Mouse (Mus musculus) bone marrow, adult 2 months (tissue): ENCODE data around the gene Pdxk. TPM values are rescaled to one million over a fixed set of nuclear protein-coding genes. Genes with fewer than 3 reads are reported as not detected.

Experiments used
- H3K27ac ChIP-seq: fragments of 200-500 bp; 2 replicates; pipeline ENCODE4 v1.5.1; 2012; ENCODE audit warnings: low read depth, mild to moderate bottlenecking, control low read depth, inconsistent platforms, low read length; ENCODE audit not compliant: control insufficient read depth, poor library complexity, insufficient read depth
- H3K4me1 ChIP-seq: fragments of 200-500 bp; 2 replicates; pipeline ENCODE4 v1.6.1; 2011; ENCODE audit warnings: low read length; ENCODE audit not compliant: control insufficient read depth, insufficient read depth
- H3K4me3 ChIP-seq: fragments of 200-500 bp; replicated peaks from 2 replicates; pipeline ENCODE3; 2011; ENCODE audit warnings: mild to moderate bottlenecking, low read depth, low read length, control low read depth; ENCODE audit not compliant: control insufficient read depth
- CTCF ChIP-seq: fragments of 200-500 bp; IDR thresholded peaks from 2 replicates; pipeline ENCODE4 v1.5.1; 2011; ENCODE audit warnings: low read length, control low read depth; ENCODE audit not compliant: control insufficient read depth, insufficient read depth
- POLR2A ChIP-seq: fragments of 200-500 bp; IDR thresholded peaks from 2 replicates; pipeline ENCODE4 v1.6.1; 2011; ENCODE audit warnings: low read depth, mild to moderate bottlenecking, control low read depth, low read length, borderline replicate concordance; ENCODE audit not compliant: control insufficient read depth
- WGBS: fragments of 180-500 bp; shearing (Covaris S2); methylation state at CpG from one replicate; pipeline ENCODE4 v1.1.7; 2018; 5-methylcytosine and 5-hydroxymethylcytosine counted together
- polyA plus RNA-seq: library from polyadenylated mRNA; stranded (reverse); fragments of >200 nt; gene quantifications from 2 replicates; pipeline ENCODE4 v1.2.4, GENCODE M21; 2011; ENCODE audit warnings: low replicate concordance; ENCODE audit not compliant: missing spikeins, insufficient read depth, insufficient read length

The Pdxk gene
- polyA plus RNA-seq, 1 experiment: 3.3 TPM

DNA sequence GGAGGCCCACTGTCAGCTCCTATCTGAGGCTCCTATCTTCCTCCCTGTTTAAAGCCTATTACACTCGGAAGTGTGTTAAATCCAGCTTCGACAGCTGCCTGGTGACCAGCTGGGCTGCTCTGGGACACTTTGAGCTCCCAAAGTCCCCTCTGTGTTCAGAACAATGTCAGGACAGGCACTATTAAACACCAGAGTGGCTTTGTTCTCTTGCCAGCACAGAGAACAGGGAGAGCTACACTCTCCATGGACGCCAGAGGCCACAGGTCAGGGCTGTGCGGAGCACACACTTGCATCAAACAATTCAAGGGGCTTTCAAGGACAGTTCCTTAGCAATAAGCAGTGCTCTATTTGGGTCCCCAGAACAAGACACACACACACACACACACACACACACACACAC lies 12.1 kb downstream of the Pdxk start:
- H3K4me1 ChIP-seq: no peaks in the 10 kb centered on the region
- 78% methylated on average over 4 of the region's 4 CpGs for WGBS
- H3K27ac ChIP-seq: no peak overlapping the region
- H3K4me3 ChIP-seq: no peak overlapping the region
- TF ChIP-seq CTCF (no peak), POLR2A (no peak)

- no peaks in the 10 kb centered on the region for H3K4me1 ChIP-seq
- 85% methylated on average over 5 of the region's 5 CpGs for WGBS
- H3K27ac ChIP-seq: no peak overlapping the region
- no peak overlapping the region for H3K4me3 ChIP-seq
- TF ChIP-seq CTCF: no peak
- no peak for TF ChIP-seq POLR2A
Measured at GRCm38 (mm10) chr10:78450761-78451160, 14.0 kb downstream of the Pdxk start.

GRCm38 (mm10) chr10:78447396-78447795 lies 17.4 kb downstream of the Pdxk start:
- Histone ChIP-seq H3K27ac (no peak overlapping the region), H3K4me3 (no peak overlapping the region), H3K4me1 (no peaks in the 10 kb centered on the region)
- 72% methylated on average over 3 of the region's 3 CpGs for WGBS
- TF ChIP-seq POLR2A: no peak
- TF ChIP-seq CTCF: no peak

GRCm38 (mm10) chr10:78446195-78446594 lies 18.6 kb downstream of the Pdxk start:
- H3K4me3 ChIP-seq: no peak overlapping the region
- 90% methylated on average over 3 of the region's 3 CpGs for WGBS

DNA sequence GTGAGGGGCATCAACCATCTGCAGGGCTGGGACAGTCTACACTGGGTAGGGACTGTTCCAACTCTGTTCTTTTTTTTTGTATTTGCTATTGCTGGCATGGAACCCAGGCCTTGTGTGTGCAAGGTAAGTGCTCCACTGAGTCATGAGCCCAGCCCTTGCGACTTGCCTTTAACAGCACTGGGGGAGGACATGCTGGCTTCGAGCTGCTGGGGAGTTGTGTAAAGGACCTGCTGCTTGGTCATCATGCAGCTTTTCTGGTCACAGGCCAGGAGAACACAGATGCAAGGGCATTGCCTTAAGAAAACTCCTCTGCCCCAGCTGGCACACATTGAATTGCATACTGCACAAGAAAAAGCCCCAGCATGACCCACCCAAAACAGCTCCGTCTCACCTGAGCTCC lies 22.5 kb downstream of the Pdxk start:
- no peak for TF ChIP-seq POLR2A
- no peak for TF ChIP-seq CTCF
- H3K4me1 ChIP-seq: no peaks in the 10 kb centered on the region
- WGBS: 93% methylated on average over 3 of the region's 3 CpGs
- no peak overlapping the region for H3K4me3 ChIP-seq
- H3K27ac ChIP-seq: no peak overlapping the region

More at GRCm38 (mm10) chr10:78446195-78446594, 18.6 kb downstream of the Pdxk start:
- H3K27ac ChIP-seq: no peak overlapping the region
- TF ChIP-seq CTCF (no peak), POLR2A (no peak)
- no peaks in the 10 kb centered on the region for H3K4me1 ChIP-seq

GRCm38 (mm10) chr10:78441606-78442005 lies 23.2 kb downstream of the Pdxk start:
- no peak overlapping the region for H3K4me3 ChIP-seq
- no peak overlapping the region for H3K27ac ChIP-seq
- WGBS: 83% methylated on average over 5 of the region's 5 CpGs
- TF ChIP-seq POLR2A (no peak), CTCF (no peak)
- no peaks in the 10 kb centered on the region for H3K4me1 ChIP-seq

DNA sequence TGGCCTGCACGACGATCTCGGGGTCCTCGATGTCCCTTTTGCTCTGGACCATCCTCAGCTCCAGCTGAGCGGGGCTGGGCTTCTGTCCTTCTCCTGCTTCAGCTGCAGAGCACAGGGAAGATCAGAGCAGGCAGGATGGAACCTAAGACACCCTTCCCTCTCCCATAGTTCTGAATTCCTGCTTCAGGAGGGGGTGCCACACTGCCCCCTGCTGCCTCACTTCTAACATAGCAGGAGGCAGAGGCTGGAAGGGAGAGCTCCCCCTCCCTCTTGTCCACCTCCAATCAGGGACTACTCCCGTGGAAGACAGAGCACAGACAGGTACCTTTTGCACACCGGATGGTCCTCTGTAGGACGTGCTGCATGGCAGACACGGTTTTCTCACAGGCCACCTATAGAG lies 24.0 kb downstream of the Pdxk start:
- no peaks in the 10 kb centered on the region for H3K4me1 ChIP-seq
- H3K4me3 ChIP-seq: no peak overlapping the region
- TF ChIP-seq CTCF (peak; percentile 67), POLR2A (no peak)
- H3K27ac ChIP-seq: no peak overlapping the region
- WGBS: 77% methylated on average over 9 of the region's 9 CpGs

GRCm38 (mm10) chr10:78439990-78440389 lies 24.8 kb downstream of the Pdxk start:
- Histone ChIP-seq H3K4me1 (no peaks in the 10 kb centered on the region), H3K27ac (no peak overlapping the region), H3K4me3 (no peak overlapping the region)
- WGBS: 81% methylated on average over 7 of the region's 7 CpGs
- TF ChIP-seq POLR2A: no peak
- no peak for TF ChIP-seq CTCF

GRCm38 (mm10) chr10:78439550-78439949 lies 25.2 kb downstream of the Pdxk start:
- TF ChIP-seq POLR2A (no peak), CTCF (peak; percentile 66)
- H3K4me3 ChIP-seq: no peak overlapping the region
- no peak overlapping the region for H3K27ac ChIP-seq
- 61% methylated on average over 5 of the region's 5 CpGs for WGBS
- no peaks in the 10 kb centered on the region for H3K4me1 ChIP-seq

- no peak overlapping the region for H3K27ac ChIP-seq
Measured at GRCm38 (mm10) chr10:78438094-78438493, 26.7 kb downstream of the Pdxk start.

More at GRCm38 (mm10) chr10:78438094-78438493, 26.7 kb downstream of the Pdxk start:
- H3K4me1 ChIP-seq: no peaks in the 10 kb centered on the region
- WGBS: 15% methylated on average over 5 of the region's 5 CpGs
- TF ChIP-seq CTCF (peak; percentile 94), POLR2A (no peak)
- no peak overlapping the region for H3K4me3 ChIP-seq
